Mouse (Mus musculus): ENCODE data around the gene Tmem170. TPM values are rescaled to one million over a fixed set of nuclear protein-coding genes. Genes with fewer than 3 reads are reported as not detected.
"Not testable (repeated sequence)": the region's sequence is repeated elsewhere in the genome, so short reads cannot be mapped to it uniquely, and the experiment has no call there.

Gene Tmem170
- polyA plus RNA-seq, 1 experiment from 2014 or later: 5.9 TPM

- Histone ChIP-seq H3K36me3 (peaks cover 9% of the 10 kb centered on the region; the same call in 1 of the 2 replicates), H3K4me3 (no peak overlapping the region), H3K9me3 (no peaks in the 10 kb centered on the region), H3K4me1 (replicated peaks) (peaks cover under 1% of the 10 kb centered on the region), H3K4me2 (no peak overlapping the region), H3K9ac (no peak overlapping the region), H3K27me3 (no peaks in the 10 kb centered on the region), H3K27ac (replicated peaks) (no peak overlapping the region)
- 97% methylated on average over 3 of the region's 3 CpGs for WGBS
- no peak for ATAC-seq (ENCODE audit: low read depth)
Measured at GRCm38 (mm10) chr8:111870379-111870778, 6.2 kb downstream of the Tmem170 start.

- Histone ChIP-seq H3K4me1 (replicated peaks) (no peaks in the 10 kb centered on the region), H3K27me3 (no peaks in the 10 kb centered on the region), H3K4me2 (no peak overlapping the region), H3K9ac (no peak overlapping the region), H3K36me3 (peaks cover 12% of the 10 kb centered on the region; the same call in 1 of the 2 replicates), H3K4me3 (no peak overlapping the region), H3K9me3 (no peaks in the 10 kb centered on the region), H3K27ac (replicated peaks) (no peak overlapping the region)
- WGBS: 63% methylated on average over 2 of the region's 2 CpGs
- no peak for ATAC-seq (ENCODE audit: low read depth)
Measured at GRCm38 (mm10) chr8:111868664-111869063, 7.9 kb downstream of the Tmem170 start.

GRCm38 (mm10) chr8:111865857-111866256 lies 10.7 kb downstream of the Tmem170 start:
- 83% methylated on average over 6 of the region's 6 CpGs for WGBS
- peaks cover 12% of the 10 kb centered on the region; the same call in 1 of the 2 replicates for H3K36me3 ChIP-seq

GRCm38 (mm10) chr8:111865130-111865852 lies 11.3 kb downstream of the Tmem170 start:
- H3K4me1 ChIP-seq (replicated peaks): no peaks in the 10 kb centered on the region
- H3K4me2 ChIP-seq: no peak overlapping the region
- ATAC-seq (ENCODE audit: low read depth): no peak
- H3K27me3 ChIP-seq: no peaks in the 10 kb centered on the region
- 90% methylated on average over 8 of the region's 8 CpGs for WGBS
- no peak overlapping the region for H3K27ac ChIP-seq (replicated peaks)
- H3K36me3 ChIP-seq: peaks cover 12% of the 10 kb centered on the region; the same call in 1 of the 2 replicates
- no peak overlapping the region for H3K9ac ChIP-seq
- no peaks in the 10 kb centered on the region for H3K9me3 ChIP-seq
- no peak overlapping the region for H3K4me3 ChIP-seq

More at GRCm38 (mm10) chr8:111865857-111866256, 10.7 kb downstream of the Tmem170 start:
- no peaks in the 10 kb centered on the region for H3K27me3 ChIP-seq
- no peaks in the 10 kb centered on the region for H3K9me3 ChIP-seq
- no peak overlapping the region for H3K9ac ChIP-seq
- H3K4me3 ChIP-seq: no peak overlapping the region
- H3K4me2 ChIP-seq: no peak overlapping the region
- ATAC-seq (ENCODE audit: low read depth): no peak
- no peaks in the 10 kb centered on the region for H3K4me1 ChIP-seq (replicated peaks)
- no peak overlapping the region for H3K27ac ChIP-seq (replicated peaks)

DNA sequence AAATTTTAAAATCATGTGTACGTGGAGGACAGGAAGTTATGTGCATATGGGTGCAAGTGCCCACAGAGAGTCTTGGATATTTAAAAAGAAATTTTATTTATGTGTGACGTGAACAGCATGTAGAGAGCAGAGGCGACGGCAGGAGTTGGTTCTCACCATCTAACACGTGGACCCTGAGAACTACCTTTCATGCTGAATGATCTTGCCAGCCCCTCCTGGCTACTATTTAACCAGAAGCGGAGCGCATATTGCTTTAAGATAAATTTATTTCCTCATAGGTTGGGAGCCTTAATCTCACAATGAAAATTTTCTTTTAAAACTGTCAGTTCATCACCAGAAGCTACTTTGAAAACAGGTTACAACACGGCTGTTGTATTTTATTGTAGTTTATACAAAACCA lies 11.9 kb downstream of the Tmem170 start:
- Histone ChIP-seq H3K9me3 (no peaks in the 10 kb centered on the region), H3K4me2 (no peak overlapping the region), H3K4me3 (no peak overlapping the region), H3K27me3 (no peaks in the 10 kb centered on the region), H3K36me3 (peaks cover 12% of the 10 kb centered on the region; the same call in 1 of the 2 replicates), H3K27ac (replicated peaks) (no peak overlapping the region), H3K4me1 (replicated peaks) (no peaks in the 10 kb centered on the region), H3K9ac (no peak overlapping the region)
- 95% methylated on average over 8 of the region's 8 CpGs for WGBS
- ATAC-seq (ENCODE audit: low read depth): no peak

DNA sequence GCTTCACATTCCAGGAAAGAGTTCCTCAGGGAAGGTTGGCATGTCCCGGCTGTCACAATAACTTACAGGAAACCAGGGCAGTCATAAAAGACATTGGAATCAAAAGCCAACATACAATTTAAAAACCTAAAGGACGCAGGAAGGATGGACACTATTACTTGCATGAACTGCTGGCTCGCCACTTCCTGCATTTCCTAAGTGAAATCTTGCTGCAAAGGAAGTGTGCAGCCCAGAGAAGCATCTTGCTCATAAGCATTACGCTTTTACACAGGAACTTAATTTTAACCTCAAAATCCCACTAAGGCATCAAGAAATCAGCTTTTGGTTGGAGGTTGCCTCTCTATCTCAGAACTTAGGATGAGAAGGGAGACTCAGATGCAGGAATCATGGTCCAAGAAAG lies 13.3 kb downstream of the Tmem170 start:
- 91% methylated on average over 4 of the region's 4 CpGs for whole genome bisulfite sequencing
- Histone ChIP-seq H3K36me3 (peaks cover 12% of the 10 kb centered on the region; the same call in 1 of the 2 replicates), H3K9ac (no peak overlapping the region), H3K27me3 (no peaks in the 10 kb centered on the region), H3K9me3 (no peaks in the 10 kb centered on the region), H3K27ac (replicated peaks) (no peak overlapping the region), H3K4me1 (replicated peaks) (no peaks in the 10 kb centered on the region), H3K4me2 (no peak overlapping the region), H3K4me3 (no peak overlapping the region)
- no peak for ATAC-seq (ENCODE audit: low read depth)

- Histone ChIP-seq H3K36me3 (0 out of 2 replicates have a peak, but pooled peaks cover 3% of the 10 kb centered on the region), H3K9me3 (no peaks in the 10 kb centered on the region), H3K4me3 (no peak overlapping the region), H3K4me1 (replicated peaks) (peaks cover 23% of the 10 kb centered on the region), H3K9ac (no peak overlapping the region), H3K27me3 (no peaks in the 10 kb centered on the region), H3K27ac (replicated peaks) (no peak overlapping the region), H3K4me2 (no peak overlapping the region)
- no peak for ATAC-seq (ENCODE audit: low read depth)
- 88% methylated on average over 12 of the region's 12 CpGs for WGBS
Measured at GRCm38 (mm10) chr8:111855977-111856376, 20.6 kb downstream of the Tmem170 start.

GRCm38 (mm10) chr8:111853861-111854501 lies 22.6 kb downstream of the Tmem170 start, which contains the start of gene Cfdp1:
Cfdp1 (minus strand) TSS chr8:111854291.
- peaks cover 27% of the 10 kb centered on the region for H3K4me1 ChIP-seq (replicated peaks)
- H3K36me3 ChIP-seq: 0 out of 2 replicates have a peak, but pooled peaks cover 3% of the 10 kb centered on the region
- no peaks in the 10 kb centered on the region for H3K27me3 ChIP-seq
- ATAC-seq (ENCODE audit: low read depth): peak; percentile 100
- peak within 1 kb of the TSS; percentile 89 for H3K9ac ChIP-seq
- H3K4me2 ChIP-seq: peak within 1 kb of the TSS; percentile 86
- H3K9me3 ChIP-seq: no peaks in the 10 kb centered on the region
- under 1% methylated on average over 53 of the region's 53 CpGs for WGBS
- peak within 1 kb of the TSS; percentile 96 for H3K4me3 ChIP-seq
- peak within 1 kb of the TSS; percentile 29; the same call in 1 of the 2 replicates for H3K27ac ChIP-seq (replicated peaks)

DNA sequence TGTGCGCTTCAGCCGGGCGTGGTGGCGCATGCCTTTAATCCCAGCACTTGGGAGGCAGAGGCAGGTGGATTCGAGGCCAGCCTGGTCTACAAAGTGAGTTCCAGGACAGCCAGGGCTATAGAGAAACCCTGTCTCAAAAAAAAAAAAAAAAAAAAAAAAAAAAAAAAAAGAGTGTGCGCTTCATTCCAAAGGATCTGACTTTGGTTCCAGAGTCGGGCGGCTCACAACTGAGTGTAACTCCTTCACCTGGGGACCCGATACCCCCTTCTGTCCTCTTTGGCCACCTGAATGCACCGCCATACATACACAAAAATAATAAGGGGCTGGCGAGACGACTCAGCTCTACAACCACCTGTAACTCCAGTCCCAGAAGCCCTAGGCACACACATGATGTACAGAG lies 23.3 kb downstream of the Tmem170 start:
- WGBS: 65% methylated on average over 12 of the region's 12 CpGs
- not testable (repeated sequence) for H3K36me3 ChIP-seq; H3K27ac ChIP-seq (replicated peaks); ATAC-seq (ENCODE audit: low read depth); H3K27me3 ChIP-seq; H3K9me3 ChIP-seq
- Histone ChIP-seq H3K4me1 (replicated peaks) (peaks cover 27% of the 10 kb centered on the region), H3K4me2 (peak overlapping the region; percentile 86), H3K9ac (peak overlapping the region; percentile 89), H3K4me3 (peak overlapping the region; percentile 96)

GRCm38 (mm10) chr8:111846746-111847145 lies 29.8 kb downstream of the Tmem170 start:
- H3K4me1 ChIP-seq (replicated peaks): peaks cover 12% of the 10 kb centered on the region; the same call in 1 of the 2 replicates
- H3K27me3 ChIP-seq: no peaks in the 10 kb centered on the region
- WGBS: 94% methylated on average over 6 of the region's 6 CpGs
- H3K9ac ChIP-seq: no peak overlapping the region
- peaks cover 32% of the 10 kb centered on the region for H3K36me3 ChIP-seq
- H3K27ac ChIP-seq (replicated peaks): no peak overlapping the region
- no peak overlapping the region for H3K4me3 ChIP-seq
- no peak for ATAC-seq (ENCODE audit: low read depth)
- H3K4me2 ChIP-seq: no peak overlapping the region
- no peaks in the 10 kb centered on the region for H3K9me3 ChIP-seq

DNA sequence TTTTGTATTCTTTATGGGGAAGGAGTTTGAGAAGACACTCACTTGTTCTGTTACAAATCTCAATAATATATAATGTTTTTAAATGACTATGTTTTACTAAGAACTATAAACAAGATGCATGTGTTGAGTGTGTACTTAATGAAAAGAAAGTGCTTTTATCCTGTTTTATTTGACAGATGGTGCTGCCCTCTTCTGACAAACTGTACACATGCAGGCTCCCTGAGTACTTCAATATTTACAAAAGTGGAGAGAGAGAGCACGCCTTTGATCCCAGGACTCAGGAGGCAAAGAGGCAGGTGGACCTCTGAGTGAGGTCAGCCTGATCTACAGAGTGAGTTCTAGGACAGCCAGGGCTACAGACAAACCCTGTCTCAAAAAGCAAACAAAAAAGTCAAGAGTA lies 41.0 kb downstream of the Tmem170 start:
- WGBS: 65% methylated on average over 1 of the region's 1 CpGs

GRCm38 (mm10) chr8:111834011-111834410 lies 42.5 kb downstream of the Tmem170 start:
- 81% methylated on average over 6 of the region's 6 CpGs for WGBS
- Histone ChIP-seq H3K36me3 (peaks cover 68% of the 10 kb centered on the region), H3K9me3 (no peaks in the 10 kb centered on the region)

More for the DNA sequence above, 41.0 kb downstream of the Tmem170 start:
- Histone ChIP-seq H3K4me1 (replicated peaks) (no peaks in the 10 kb centered on the region), H3K4me2 (no peak overlapping the region), H3K36me3 (peaks cover 63% of the 10 kb centered on the region), H3K27ac (replicated peaks) (no peak overlapping the region), H3K27me3 (no peaks in the 10 kb centered on the region), H3K4me3 (no peak overlapping the region), H3K9ac (no peak overlapping the region), H3K9me3 (no peaks in the 10 kb centered on the region)
- ATAC-seq (ENCODE audit: low read depth): no peak

More at GRCm38 (mm10) chr8:111834011-111834410, 42.5 kb downstream of the Tmem170 start:
- Histone ChIP-seq H3K27ac (replicated peaks) (no peak overlapping the region), H3K4me1 (replicated peaks) (no peaks in the 10 kb centered on the region), H3K9ac (no peak overlapping the region), H3K4me2 (no peak overlapping the region), H3K27me3 (no peaks in the 10 kb centered on the region), H3K4me3 (no peak overlapping the region)
- ATAC-seq (ENCODE audit: low read depth): no peak

Measured in neural tube, embryonic 13.5 days (tissue).